Mouse (Mus musculus): ENCODE measurements around the gene Tgfa. TPM values are rescaled to one million over a fixed set of nuclear protein-coding genes. Genes with fewer than 3 reads are reported as not detected.

The Tgfa gene
- polyA plus RNA-seq, 1 experiment from 2014 or later = 1.1 TPM

DNA sequence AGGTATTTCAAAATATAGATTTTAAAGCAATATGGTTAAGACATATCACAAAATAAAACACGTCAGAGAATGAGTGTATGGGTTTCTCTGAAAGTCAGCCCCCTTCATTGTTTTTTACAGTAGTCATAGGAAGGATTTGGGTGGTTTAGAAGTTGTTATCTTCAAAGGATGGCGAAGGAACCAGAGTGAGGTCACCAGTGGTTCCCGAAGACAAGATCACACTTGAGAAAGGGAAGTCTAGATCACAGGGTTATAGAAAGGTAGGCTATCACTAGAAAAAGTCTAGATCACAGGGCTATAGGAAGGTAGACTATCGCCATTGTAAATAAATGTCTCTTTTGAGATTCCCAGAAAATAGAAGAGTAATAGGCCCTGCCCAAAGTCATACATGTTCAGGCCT is 23.7 kb downstream of the Tgfa start:
- no peaks in the 10 kb centered on the region for H3K36me3 ChIP-seq
- no peaks in the 10 kb centered on the region for H3K27me3 ChIP-seq (ENCODE audit: low read depth, poor library complexity, severe bottlenecking)
- no peaks in the 10 kb centered on the region for H3K4me1 ChIP-seq
- no peak overlapping the region for H3K4me3 ChIP-seq
- no peaks in the 10 kb centered on the region for H3K9me3 ChIP-seq (replicated peaks)
- 91% methylated on average over 4 of the region's 4 CpGs for WGBS
- no peak for DNase-seq (ENCODE audit: low spot score)
- H3K27ac ChIP-seq = no peak overlapping the region

DNA sequence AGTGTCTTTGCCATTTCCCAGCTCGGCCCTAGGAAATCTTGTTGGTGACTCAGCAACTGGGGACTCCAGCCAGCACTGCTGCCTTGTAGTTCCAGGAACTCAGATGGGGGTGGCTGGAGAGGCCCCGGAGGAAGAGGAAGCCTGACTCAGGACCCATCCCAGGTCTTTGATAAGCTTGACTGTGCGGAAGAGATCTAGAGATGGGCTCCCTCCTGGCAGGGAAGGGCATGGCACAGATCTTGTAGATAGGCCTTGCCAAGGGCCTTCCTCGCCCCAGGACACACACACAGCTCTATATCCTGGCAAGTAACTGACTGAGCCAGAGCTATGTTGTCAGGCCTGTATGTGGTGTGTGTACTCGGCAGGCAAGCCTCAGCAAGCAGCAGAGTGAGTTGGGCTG is 24.5 kb downstream of the Tgfa start:
- Histone ChIP-seq H3K9me3 (replicated peaks) (no peaks in the 10 kb centered on the region), H3K27me3 (ENCODE audit: low read depth, poor library complexity, severe bottlenecking) (no peaks in the 10 kb centered on the region), H3K4me3 (no peak overlapping the region), H3K4me1 (no peaks in the 10 kb centered on the region), H3K36me3 (no peaks in the 10 kb centered on the region), H3K27ac (no peak overlapping the region)
- 85% methylated on average over 5 of the region's 5 CpGs for WGBS
- DNase-seq (ENCODE audit: low spot score) = no peak

DNA sequence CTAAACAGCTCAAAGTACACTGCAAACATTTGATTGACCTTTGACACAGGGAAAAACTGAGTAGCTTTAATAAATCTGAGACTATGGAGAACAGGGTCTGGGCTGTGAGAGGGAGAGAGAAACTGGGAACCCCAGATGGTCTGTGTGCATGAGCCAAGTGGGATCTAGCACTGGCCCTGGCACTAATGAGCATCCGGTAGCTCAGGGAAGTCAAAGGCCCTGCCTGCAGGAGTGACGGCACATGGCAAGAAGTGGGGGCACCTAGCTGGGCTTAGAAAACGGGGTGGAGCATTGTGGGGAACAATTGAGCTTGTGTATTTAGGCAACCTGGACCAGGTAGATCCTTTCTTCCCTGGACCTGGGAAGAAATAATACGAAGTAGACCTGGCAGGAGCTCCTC is 25.1 kb downstream of the Tgfa start:
- DNase-seq (ENCODE audit: low spot score) = no peak
- WGBS = 81% methylated on average over 4 of the region's 4 CpGs
- H3K4me1 ChIP-seq = no peaks in the 10 kb centered on the region

DNA sequence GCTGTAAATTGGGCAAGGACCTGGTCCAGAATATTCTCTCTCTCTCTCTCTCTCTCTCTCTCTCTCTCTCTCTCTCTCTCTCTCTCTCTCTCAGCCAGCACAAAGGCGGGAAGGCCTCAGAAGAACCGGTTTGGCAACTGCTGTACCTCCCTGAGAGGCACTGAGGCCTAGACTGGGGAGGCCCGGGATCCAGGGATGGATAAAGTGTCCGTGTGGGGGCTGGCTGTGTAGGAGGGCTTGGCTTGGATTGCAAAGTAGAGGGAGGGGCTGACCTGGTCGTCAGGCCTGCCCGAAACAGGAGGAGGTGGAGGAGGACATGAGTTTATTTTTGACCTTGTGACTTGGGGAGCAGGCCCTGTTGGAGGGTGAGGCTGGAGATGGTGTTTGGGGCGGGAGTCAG is 27.4 kb downstream of the Tgfa start:
- DNase-seq (ENCODE audit: low spot score) = no peak
- no peak overlapping the region; the same call in none of the 2 replicates for H3K27ac ChIP-seq

More for the DNA sequence above, 25.1 kb downstream of the Tgfa start:
- Histone ChIP-seq H3K36me3 (no peaks in the 10 kb centered on the region), H3K9me3 (replicated peaks) (no peaks in the 10 kb centered on the region), H3K27ac (no peak overlapping the region), H3K27me3 (ENCODE audit: low read depth, poor library complexity, severe bottlenecking) (no peaks in the 10 kb centered on the region), H3K4me3 (no peak overlapping the region)

DNA sequence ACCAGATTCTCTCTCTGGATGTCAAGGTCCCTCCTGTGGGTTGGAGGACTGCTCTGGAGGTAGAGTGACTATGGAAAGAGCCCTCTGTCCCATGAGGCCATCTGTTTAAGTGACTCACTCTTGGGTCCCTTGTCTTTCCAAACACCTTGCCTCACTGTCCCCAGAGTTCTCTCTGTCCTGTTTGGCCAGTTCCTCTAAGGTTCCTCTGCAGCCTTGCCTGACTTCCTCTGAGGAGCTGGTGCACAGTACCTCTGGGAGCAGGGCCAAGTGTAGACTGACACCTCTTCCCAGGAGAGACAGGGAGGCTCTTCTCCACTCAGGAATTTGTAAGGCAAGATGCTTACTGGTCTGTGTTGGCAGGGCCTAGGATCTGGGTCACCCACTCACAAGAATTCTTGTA is 30.6 kb downstream of the Tgfa start:
- no peaks in the 10 kb centered on the region for H3K9me3 ChIP-seq (replicated peaks)
- no peaks in the 10 kb centered on the region for H3K36me3 ChIP-seq
- no peak overlapping the region for H3K27ac ChIP-seq
- no peak for DNase-seq (ENCODE audit: low spot score)
- H3K27me3 ChIP-seq (ENCODE audit: low read depth, poor library complexity, severe bottlenecking) = no peaks in the 10 kb centered on the region
- no peaks in the 10 kb centered on the region for H3K4me1 ChIP-seq
- H3K4me3 ChIP-seq = no peak overlapping the region

More for the DNA sequence above, 27.4 kb downstream of the Tgfa start:
- Histone ChIP-seq H3K4me1 (no peaks in the 10 kb centered on the region), H3K36me3 (no peaks in the 10 kb centered on the region), H3K4me3 (no peak overlapping the region), H3K9me3 (replicated peaks) (no peaks in the 10 kb centered on the region), H3K27me3 (ENCODE audit: low read depth, poor library complexity, severe bottlenecking) (no peaks in the 10 kb centered on the region)
- 35% methylated on average over 7 of the region's 7 CpGs for whole genome bisulfite sequencing

DNA sequence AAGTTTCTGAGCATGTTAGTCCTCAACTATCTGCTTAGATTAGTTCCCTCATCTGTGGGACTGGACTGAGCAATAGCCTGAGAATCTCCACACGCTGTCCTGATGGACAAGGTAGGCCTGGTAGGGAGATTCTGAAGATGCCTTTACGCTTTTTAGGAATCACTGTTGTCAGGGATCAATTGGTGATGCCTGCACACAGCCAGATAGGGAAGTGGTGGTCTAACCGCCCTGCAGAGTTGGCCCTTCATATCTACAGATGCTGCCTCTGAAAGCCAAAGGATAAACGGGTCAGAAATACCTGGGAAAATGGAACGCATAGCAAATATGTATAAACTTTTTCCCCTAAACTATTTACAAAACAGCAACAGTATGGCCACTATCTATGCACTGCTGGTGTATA is 37.3 kb downstream of the Tgfa start:
- Histone ChIP-seq H3K27me3 (ENCODE audit: low read depth, poor library complexity, severe bottlenecking) (no peaks in the 10 kb centered on the region), H3K36me3 (no peaks in the 10 kb centered on the region), H3K27ac (no peak overlapping the region), H3K4me1 (no peaks in the 10 kb centered on the region), H3K9me3 (replicated peaks) (no peaks in the 10 kb centered on the region), H3K4me3 (no peak overlapping the region)
- DNase-seq (ENCODE audit: low spot score) = no peak
- WGBS = 87% methylated on average over 5 of the region's 5 CpGs

DNA sequence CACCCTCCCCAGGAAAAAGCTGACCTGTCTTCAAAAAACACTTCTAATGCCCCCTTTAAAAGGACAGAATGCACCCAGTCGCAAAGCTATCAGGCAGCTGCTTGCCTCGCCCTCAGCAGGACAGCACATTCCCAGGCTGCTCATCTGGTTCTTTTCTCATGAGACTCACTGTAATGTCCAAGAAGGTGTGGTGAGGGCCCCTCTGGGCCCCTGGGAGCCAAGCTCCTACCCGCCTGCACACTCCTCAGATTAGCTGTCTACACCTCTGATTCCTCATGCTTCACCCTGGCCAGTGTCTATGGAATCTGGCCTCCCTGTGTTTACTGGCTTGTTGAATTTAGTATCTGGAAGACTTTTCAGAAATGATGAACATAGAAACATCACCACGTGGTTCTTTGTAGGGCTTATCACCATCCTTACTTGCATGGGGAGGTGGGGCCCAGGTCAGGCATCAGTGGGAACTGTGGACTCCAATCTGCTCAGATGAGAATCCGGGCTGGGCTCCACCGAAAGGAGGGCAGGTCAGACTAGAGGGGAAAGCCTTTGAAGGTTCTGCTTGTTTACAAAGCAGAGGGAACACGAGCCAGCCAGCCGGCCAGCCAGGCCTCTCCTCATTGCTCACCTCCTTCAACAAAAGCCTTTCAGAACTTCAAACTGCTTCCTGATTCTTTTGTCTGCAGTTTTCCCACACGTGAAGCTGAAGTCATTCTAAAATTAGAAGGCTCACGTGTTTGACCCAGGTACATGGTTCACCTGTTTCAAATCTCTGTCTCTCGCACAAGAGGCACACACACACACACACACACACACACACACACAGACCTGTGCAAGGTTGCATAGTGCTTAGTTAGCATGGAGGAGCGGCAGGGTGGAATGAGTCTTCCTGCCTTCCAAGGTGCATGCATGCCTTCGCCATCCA is 38.7 kb downstream of the Tgfa start:
- WGBS = 28% methylated on average over 12 of the region's 13 CpGs
- Histone ChIP-seq H3K27ac (no peak overlapping the region), H3K9me3 (replicated peaks) (no peaks in the 10 kb centered on the region), H3K27me3 (ENCODE audit: low read depth, poor library complexity, severe bottlenecking) (no peaks in the 10 kb centered on the region), H3K36me3 (no peaks in the 10 kb centered on the region), H3K4me1 (no peaks in the 10 kb centered on the region), H3K4me3 (no peak overlapping the region)
- no peak for DNase-seq (ENCODE audit: low spot score)

DNA sequence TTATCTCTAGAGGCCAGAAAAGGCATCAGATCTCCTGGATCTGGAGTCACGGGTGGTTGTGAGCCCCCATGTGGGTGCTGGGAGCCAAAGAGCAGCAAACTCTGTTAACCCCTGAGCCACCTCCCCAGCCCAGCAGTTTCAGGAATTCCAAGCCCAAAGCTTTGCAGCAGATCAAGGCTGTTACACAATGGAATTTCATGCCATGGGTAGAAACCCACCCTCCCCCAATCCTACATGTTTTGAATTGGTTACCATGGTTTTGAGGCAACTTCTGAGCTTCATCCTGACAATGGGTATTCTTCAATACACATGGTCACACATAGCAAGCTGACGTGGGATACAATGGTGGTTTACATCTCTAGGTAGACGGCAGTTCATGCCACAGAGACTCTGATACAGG is 49.8 kb downstream of the Tgfa start:
- Histone ChIP-seq H3K9me3 (replicated peaks) (no peaks in the 10 kb centered on the region), H3K27ac (no peak overlapping the region), H3K36me3 (no peaks in the 10 kb centered on the region), H3K4me3 (no peak overlapping the region), H3K4me1 (peaks cover 12% of the 10 kb centered on the region; the same call in 1 of the 2 replicates), H3K27me3 (ENCODE audit: low read depth, poor library complexity, severe bottlenecking) (no peaks in the 10 kb centered on the region)
- no peak for DNase-seq (ENCODE audit: low spot score)
- WGBS = 76% methylated on average over 3 of the region's 3 CpGs

DNA sequence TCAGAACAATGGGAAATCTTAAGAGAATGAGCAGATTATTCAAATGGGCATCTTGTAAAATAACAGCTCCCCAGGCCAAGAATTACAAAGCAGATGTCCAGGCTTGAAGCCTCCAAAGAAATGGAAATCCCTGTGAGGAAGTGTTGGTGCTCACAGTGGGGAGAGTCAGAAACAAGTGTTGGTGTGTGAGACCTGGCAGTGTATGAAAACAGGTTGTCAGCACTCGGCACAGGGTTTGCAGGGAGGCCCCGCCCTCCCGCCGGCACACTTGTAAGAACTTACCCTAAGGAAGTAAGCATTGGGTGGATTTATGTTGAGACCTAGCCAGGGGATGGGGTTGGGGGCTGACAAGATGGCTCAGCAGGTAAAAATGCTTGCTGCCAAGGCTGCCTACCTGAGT is 50.9 kb downstream of the Tgfa start:
- Histone ChIP-seq H3K36me3 (no peaks in the 10 kb centered on the region), H3K27me3 (ENCODE audit: low read depth, poor library complexity, severe bottlenecking) (no peaks in the 10 kb centered on the region), H3K27ac (no peak overlapping the region), H3K9me3 (replicated peaks) (no peaks in the 10 kb centered on the region), H3K4me3 (no peak overlapping the region), H3K4me1 (peaks cover 12% of the 10 kb centered on the region; the same call in 1 of the 2 replicates)
- WGBS = 44% methylated on average over 4 of the region's 4 CpGs
- DNase-seq (ENCODE audit: low spot score) = no peak

DNA sequence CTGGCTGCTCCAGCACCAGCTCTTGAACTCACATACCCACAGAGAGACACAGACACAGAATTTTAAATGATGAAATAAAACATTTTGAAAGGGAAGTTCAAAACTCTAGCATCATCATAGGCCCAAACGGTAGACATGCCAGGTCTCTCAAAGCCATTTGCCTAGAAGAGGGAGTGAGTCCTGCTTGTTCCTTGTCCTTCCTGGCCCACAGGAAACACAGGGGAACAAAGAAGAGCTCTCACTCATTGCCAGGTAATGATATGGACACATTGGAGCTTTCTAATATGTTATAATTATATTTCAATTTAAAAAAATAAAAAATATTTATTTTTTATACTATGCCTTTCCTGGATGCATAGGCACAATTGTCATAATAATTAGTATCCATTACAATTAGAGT is 53.5 kb downstream of the Tgfa start:
- no peaks in the 10 kb centered on the region for H3K36me3 ChIP-seq
- no peak for DNase-seq (ENCODE audit: low spot score)
- 95% methylated on average over 1 of the region's 1 CpGs for WGBS
- H3K27ac ChIP-seq = no peak overlapping the region
- no peak overlapping the region for H3K4me3 ChIP-seq
- no peaks in the 10 kb centered on the region for H3K27me3 ChIP-seq (ENCODE audit: low read depth, poor library complexity, severe bottlenecking)
- H3K9me3 ChIP-seq (replicated peaks) = no peaks in the 10 kb centered on the region
- H3K4me1 ChIP-seq = peaks cover 12% of the 10 kb centered on the region; the same call in 1 of the 2 replicates

DNA sequence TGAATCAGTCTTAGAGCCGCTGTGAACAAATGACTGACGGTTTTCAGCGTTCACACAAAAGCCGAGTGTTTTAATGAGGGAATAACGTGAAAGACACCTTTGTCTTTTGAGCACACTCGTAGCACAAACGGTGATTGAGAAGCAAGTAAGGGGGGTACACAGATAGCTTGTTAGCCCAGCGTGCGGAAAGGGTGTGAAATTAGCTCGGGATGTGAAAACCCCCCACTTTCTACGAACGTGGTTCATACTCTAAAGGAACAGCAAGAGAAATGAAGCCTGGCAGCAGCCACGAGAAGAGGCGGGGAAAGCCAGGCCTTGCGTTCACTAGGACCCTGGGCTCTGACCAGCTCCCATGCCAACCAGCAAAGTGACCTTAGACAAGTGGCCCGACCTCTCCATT is 54.0 kb downstream of the Tgfa start:
- 83% methylated on average over 16 of the region's 16 CpGs for WGBS
- peaks cover 12% of the 10 kb centered on the region; the same call in 1 of the 2 replicates for H3K4me1 ChIP-seq
- peak overlapping the region; percentile 16; the same call in 1 of the 2 replicates for H3K27ac ChIP-seq
- H3K27me3 ChIP-seq (ENCODE audit: low read depth, poor library complexity, severe bottlenecking) = no peaks in the 10 kb centered on the region
- no peak for DNase-seq (ENCODE audit: low spot score)
- no peaks in the 10 kb centered on the region for H3K9me3 ChIP-seq (replicated peaks)
- no peaks in the 10 kb centered on the region for H3K36me3 ChIP-seq
- H3K4me3 ChIP-seq = no peak overlapping the region

DNA sequence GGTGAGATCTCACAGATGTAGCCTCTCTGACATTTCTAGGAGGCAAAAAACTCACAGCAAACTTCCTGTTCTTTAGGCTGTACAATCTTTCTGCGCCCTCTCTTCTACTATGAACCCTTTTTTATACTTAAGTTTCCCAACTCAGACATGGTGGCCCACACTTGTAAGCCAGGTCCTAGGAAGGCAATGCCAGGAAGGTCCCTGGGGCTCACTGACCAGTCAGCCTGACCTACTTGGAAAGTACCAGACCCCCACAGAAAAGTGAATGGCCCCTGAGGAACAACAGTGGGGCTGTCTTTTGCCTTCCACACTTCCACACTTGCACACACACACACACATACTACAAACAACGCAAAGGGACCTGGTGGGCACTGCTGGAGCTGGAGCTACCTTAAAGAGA is 55.2 kb downstream of the Tgfa start:
- Histone ChIP-seq H3K36me3 (no peaks in the 10 kb centered on the region), H3K27ac (no peak overlapping the region), H3K4me1 (peaks cover 12% of the 10 kb centered on the region; the same call in 1 of the 2 replicates)

DNA sequence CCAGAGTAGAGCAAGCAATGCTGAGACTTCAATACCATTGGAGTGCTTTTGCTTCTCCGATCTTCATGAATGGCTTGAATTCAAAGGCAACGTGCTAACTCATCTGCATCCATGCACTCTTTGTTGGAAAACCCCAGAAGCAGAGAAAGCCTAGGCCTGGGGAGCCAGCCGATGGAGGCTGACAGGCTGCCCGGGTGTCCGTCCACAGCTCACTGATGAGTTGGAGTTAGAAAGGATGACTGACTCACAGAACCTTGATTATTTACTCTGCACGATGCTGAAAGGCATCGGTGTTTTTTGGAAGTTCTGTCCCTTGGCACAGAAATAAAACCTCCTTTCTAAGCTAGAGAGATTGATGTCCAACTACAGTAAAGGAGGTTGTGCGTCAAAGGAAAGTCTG is 55.8 kb downstream of the Tgfa start:
- Histone ChIP-seq H3K27ac (0 out of 2 replicates have a peak overlapping the region, but pooled peaks have one; percentile 36), H3K4me1 (peaks cover 12% of the 10 kb centered on the region; the same call in 1 of the 2 replicates), H3K9me3 (replicated peaks) (no peaks in the 10 kb centered on the region), H3K27me3 (ENCODE audit: low read depth, poor library complexity, severe bottlenecking) (no peaks in the 10 kb centered on the region), H3K4me3 (no peak overlapping the region), H3K36me3 (no peaks in the 10 kb centered on the region)
- 92% methylated on average over 8 of the region's 8 CpGs for WGBS
- no peak for DNase-seq (ENCODE audit: low spot score)

More for the DNA sequence above, 55.2 kb downstream of the Tgfa start:
- no peak overlapping the region for H3K4me3 ChIP-seq
- no peaks in the 10 kb centered on the region for H3K27me3 ChIP-seq (ENCODE audit: low read depth, poor library complexity, severe bottlenecking)
- 82% methylated on average over 2 of the region's 2 CpGs for WGBS
- no peaks in the 10 kb centered on the region for H3K9me3 ChIP-seq (replicated peaks)
- DNase-seq (ENCODE audit: low spot score) = no peak
